Mouse (Mus musculus): ENCODE results near the gene Mdga1.

Mdga1 gene

DNA sequence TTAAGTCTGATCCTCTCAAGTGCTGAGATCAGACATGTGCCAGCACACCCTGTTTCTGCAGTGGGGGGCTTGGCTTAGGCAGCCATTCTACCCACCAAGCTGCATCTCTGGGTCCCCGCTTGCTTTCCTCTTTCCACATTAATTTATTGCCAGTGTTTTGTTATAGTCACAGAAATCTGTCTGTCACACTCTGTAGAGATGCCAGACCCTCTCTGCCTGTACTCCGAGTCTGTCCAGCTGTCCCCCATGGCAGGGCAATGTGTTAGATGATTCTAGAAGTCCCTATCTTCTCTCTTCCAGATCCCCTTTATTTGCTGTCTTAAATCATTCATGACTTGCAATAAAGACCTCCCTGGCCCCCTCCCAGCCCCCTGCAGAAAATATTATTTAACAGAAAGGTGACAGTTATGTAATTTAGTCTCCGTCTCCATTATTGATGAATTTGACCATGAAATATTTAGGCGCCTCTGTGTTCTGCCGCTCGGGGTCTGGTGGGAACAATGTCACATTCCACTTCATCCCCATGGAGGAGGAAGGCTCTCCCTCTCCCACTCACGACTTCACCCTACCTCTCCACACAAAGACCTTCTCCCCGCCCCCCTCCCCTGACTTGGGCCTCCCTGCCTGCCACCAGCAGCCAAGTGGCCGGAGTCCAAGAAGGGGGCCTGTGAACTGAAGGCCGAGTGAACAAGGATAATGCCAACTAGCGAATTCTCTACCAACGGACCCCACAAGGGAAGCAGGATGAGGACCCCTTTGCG, 50.9 kb downstream of the Mdga1 start:
- DNase-seq = no peak

GRCm38 (mm10) chr17:29916968-29917367, 52.9 kb downstream of the Mdga1 start:
- DNase-seq = no peak

GRCm38 (mm10) chr17:29915820-29916219, 54.1 kb downstream of the Mdga1 start:
- DNase-seq = no peak

DNA sequence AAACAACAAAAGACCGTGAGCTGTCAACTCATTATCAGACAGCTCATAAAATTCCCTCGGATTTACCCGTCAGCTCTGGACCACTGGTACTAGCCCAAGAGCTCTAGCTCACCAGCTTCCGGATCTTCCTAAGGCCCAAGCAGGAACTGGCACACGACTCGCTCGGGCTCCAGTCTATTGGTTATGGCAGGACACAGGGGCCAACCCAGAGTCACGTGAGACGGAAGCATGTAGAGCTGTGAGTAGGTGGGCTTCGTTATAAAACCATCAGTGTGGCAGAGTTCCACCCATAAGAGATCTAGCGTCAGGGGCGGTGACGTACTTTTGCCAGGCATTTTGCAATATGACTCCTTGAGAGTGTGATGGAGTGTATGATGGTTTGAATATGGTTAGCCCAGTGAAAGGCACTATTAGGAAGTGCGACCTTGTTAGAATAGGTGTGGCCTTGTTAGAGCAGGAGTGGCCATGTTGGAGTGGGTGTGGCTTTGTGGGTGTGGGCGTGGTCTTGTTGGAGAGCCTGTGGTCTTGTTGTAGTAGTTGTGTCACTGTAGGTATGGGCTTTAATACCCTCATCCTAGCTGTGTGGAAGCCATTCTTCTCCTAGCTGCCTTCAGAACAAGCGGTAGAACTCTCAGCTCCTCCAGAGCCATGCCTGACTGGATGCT, 56.5 kb downstream of the Mdga1 start:
- DNase-seq = no peak

DNA sequence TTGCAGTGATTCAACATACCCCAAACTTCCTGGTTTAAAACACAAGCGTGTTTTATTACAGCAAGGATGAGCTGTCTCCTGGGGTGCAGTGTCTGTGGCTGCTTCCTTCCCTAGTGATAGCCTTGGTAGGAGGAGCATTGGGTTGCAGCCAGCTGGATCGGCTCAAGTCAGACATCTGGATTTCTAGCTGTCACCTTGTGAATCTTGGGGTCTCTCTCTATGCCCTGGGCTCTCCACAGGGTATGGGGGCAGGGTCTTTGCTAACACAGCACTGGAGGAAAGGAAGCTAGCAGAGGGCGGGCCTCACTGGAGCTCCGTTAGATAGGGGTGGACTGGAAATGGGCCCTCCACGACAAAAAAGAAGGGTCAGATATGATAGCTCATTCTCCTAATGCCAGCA, 57.2 kb downstream of the Mdga1 start:
- no peak for DNase-seq

DNA sequence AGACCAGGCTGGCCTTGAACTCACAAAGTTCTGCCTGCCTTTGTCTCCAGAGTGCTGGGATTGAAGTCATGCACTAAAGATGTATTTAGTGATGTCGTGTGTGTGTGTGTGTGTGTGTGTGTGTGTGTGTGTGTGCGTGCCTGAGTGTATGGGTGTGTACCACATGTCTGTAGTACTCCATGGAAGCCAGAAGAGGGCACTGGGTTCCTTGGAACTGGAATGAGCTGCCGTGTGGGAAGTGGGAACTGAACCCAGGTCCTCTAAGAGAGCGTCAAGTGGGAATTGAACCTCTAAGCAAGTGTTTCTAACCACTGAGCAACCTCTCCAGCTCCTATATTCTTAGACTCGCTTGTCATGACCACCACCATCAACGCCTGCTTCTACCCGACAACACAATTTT, 60.9 kb downstream of the Mdga1 start:
- no peak for DNase-seq

DNA sequence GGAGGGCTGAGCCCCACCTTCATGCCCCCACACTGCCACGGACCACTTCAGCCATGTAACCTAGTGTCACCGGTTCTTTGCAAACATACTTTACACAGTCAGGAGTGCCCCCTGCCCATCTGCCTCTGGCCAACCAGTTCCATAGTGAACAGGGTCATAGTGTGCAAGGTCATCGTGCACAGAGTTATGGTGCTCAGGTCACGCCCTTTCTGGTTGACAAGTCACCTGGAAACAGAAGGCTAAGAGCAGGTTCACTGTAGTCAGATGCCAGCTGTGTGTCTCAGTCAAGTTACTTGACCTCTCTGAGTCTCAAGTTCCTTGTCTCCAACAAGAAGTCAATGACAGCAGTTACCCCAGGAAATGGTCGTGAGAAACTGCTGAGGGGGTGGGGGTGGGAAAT, 65.2 kb downstream of the Mdga1 start:
- no peak for DNase-seq

DNA sequence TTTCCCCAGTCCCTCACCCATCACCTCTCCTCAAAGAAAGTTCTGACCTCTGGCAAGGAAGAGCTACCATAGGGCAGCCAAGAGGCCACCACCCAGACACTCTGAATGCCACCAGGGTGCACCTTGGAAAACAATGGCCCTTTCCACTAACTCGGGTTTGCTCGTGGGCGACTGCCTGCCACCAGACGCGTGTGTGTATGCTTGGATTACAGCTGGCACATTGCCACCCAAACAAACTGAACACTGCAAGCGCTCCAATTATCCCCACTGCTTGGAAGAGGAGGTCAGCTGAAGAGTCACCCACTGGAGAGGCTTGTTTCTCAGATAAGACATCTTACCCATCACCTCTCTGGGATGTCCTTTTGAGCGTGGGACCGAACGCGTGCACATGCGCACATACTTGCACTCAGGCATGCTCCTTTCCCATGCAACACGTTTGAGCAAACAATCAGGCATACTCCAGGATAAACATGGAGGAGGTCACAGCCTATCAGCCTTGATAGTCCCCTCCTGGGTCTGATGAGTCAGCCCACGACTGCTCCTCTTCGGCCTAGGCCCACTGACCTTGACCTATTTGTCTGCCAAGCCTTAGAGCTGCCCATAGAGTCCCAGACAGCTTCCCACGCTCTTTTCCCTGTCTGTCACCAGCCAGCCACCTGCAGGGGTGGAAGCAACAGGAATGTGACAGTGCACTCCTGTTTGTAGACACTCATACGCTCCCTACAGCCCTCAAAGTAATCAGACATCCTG, 67.3 kb downstream of the Mdga1 start:
- no peak for DNase-seq

DNA sequence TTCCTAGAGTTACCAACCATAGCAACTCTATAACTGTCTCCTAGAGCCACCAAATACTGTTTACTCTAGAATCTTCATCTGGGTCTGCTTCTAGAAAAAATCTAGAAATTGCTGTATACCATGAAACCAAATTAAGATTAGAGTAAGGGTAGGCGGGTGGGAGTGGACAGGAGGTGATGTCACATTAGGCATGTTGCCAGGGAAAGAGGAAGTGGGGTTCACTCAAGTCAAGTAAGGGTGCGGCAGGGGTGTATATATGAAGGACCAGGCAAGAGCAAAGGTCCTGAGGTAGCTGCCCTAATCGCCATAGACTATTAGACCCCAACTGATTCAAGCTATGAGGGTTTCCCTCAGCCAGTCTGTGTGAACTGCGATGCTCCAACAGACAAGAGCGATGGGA, 69.6 kb downstream of the Mdga1 start:
- no peak for DNase-seq

DNA sequence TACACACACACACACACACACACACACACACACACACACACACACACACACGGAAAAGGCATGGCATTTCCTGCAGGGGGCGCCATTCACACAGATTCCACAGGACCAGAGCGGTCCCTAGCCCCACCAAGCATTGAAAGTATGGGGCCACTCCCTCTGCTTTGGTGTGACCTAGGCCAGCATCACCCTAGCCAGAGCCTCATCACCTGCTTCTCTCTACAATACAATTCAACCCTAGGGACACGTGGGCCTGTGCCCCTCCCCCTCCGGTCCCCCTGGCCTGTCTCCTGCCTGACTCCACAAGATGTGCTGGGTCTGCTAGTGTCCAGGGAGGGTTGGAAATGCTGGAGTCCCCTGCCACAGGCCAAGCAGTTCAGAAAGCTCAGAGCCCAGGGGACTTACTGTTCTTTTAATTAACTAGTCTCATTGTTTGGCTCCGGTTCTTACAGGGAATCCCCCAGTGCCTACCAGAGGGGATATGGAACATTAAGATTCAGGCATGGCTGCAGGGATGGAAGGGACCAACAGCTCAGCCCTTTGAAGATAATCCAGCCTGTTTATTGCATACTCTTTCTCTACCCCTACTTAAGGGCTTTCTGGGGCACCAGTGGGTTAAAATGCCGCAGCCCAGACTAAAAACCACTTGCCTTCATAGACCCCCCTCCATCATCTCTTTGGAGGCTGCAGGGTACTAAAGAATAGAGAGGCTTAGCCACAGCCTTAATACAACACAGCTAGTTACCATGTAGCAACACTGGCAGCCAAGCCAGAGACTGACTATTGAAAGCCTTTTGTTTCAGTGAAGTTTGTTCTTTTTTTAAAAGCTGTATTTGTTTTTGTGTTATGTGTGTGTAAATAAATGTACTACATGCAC, 73.5 kb downstream of the Mdga1 start:
- DNase-seq = peak; percentile 41 to 51

GRCm38 (mm10) chr17:29895566-29895965, 74.3 kb downstream of the Mdga1 start:
- no peak for DNase-seq

DNA sequence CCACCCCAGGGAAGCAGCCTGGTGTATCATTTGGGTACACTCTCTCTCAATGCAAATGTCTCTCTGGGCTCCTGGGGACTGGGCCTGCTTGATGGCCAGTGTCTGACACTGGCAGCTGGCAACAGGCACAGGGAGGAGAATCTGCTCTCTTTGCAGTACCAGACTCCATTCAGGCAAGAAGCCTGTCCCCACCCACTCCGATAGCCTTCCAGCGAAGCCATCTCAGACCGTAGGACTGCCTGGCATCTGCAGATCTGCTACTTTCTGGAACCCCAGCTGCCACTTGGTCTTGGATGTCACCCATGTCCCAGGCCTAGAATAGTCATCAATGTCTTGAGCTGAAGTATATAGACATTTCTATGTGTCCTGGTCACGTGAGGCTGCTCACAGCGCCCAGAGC, 74.9 kb downstream of the Mdga1 start:
- no peak for DNase-seq

GRCm38 (mm10) chr17:29890451-29891110, 79.3 kb downstream of the Mdga1 start:
- no peak for DNase-seq

- DNase-seq = no peak
Measured at GRCm38 (mm10) chr17:29888981-29889980, 80.6 kb downstream of the Mdga1 start.

GRCm38 (mm10) chr17:29887881-29888826, 81.7 kb downstream of the Mdga1 start:
- DNase-seq = no peak

DNA sequence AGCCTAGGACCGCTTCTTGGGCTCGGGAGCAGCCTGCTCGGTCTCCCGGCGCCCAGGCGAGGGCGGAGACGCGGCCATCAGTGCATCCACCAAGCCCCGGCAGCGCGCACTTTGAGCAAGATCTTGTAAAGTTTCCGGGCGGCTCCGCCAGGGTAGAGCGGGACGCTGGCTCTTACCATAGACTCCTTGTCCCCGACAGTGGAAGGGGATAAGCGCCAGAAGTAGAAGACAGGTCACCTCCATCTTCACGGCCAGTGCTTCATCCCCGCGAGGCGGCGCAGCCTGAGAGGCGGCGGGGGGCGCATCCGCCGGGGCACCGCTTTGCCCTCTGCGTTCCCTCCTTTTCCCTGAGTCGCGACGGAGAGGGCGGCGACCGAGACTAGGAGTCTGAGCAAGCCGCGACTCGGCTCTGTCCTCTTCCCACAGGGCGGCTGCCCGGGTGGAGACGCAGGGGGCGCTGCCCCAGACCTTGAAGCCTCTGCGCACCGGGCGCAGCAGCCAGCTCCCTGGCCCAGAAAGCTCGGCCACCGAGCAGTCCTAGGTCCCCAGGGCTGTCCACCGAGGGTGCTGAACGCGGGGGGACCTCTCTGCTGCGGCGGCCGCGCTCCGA, 82.5 kb downstream of the Mdga1 start:
- DNase-seq = peak in 1 of 2 experiments; percentile 28

DNA sequence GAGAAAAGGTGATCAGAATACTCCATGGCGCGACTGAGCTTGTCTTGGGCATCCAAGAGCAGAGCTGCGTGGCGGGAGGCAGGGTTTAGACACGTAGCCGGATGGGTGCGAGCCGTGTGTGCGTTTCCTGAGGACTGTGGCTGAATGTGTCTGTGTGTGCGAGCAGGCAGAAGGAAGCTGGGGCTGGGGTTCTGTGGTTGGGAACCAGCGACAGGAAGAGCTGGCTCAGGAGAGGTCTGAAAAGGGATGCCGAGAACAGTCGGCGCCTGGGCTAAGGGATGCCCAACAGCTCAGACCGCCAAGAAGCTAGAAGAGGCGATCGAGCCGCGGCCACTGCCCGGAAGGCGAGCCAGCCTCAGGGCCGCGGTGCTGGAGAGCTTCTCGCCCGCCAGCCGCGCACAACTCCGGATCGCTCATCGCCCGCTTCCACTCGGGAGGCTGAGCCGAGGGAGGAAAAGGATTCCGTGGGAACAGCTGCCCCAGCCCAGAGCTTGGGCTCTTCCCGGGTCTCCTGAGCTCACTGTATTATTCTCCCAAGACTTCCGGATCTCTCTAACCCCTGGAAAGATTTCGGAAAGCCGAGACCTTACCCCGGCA, 83.1 kb downstream of the Mdga1 start:
- no peak for DNase-seq

DNA sequence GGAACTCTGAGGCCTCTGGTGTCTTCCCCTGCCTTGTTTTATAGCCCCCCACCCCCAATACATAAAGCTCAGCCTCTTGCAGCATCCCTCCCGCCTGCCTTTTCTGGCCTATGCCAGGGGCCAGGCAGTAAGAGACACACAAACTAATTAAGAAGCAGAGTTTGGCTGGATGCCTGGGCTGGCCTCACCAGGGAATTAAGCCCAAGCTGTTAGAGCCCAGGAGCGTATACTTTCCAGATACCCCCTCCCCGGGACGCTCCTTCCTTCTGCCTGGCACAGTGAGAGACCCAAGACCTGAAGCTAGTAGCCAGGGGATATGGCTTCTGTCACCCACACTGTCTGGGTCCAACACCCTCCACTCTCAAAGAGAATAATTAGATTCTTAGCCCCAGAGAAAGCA, 83.8 kb downstream of the Mdga1 start:
- no peak for DNase-seq

DNA sequence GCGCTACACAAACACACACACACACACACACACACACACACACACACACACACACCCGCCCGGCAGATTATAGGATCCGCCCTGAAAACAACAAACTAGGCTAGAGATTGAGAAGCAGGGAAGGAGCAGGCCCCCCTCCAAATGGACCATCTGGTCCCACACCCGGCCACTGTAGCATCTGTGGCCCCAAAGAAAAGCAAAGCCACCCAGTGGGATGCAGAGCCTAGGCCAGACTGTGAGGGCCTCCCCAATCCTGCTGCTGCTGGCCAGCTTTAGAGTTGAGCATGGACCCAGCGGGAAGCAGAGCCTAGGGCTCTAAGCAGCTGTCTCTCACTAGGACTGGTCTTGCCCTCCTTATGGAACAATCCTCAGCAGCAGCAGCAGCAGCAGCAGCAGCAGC, 85.3 kb downstream of the Mdga1 start:
- DNase-seq = no peak
